Mouse (Mus musculus) G1E-ER4 (cell line): ENCODE data around the gene Clint1. TPM values are rescaled to one million over a fixed set of nuclear protein-coding genes. Genes with fewer than 3 reads are reported as not detected.

ENCODE experiments used
- GATA1 ChIP-seq: IDR thresholded peaks from one replicate; pipeline ENCODE4 v1.8.0; 2012; ENCODE audit warnings: low read length, inconsistent platforms
- polyA plus RNA-seq: library from polyadenylated mRNA; stranded (reverse); fragments of >175 nt; gene quantifications from 2 replicates; pipeline ENCODE4 v1.2.3, GENCODE M21; 2012

Clint1 gene
- polyA plus RNA-seq, 1 experiment: 79.1 TPM

GRCm38 (mm10) chr11:45890423-45890822 lies 38.6 kb downstream of the Clint1 start:
- no peak for TF ChIP-seq GATA1

- no peak for TF ChIP-seq GATA1
Measured at GRCm38 (mm10) chr11:45892861-45893360, 41.1 kb downstream of the Clint1 start.

DNA sequence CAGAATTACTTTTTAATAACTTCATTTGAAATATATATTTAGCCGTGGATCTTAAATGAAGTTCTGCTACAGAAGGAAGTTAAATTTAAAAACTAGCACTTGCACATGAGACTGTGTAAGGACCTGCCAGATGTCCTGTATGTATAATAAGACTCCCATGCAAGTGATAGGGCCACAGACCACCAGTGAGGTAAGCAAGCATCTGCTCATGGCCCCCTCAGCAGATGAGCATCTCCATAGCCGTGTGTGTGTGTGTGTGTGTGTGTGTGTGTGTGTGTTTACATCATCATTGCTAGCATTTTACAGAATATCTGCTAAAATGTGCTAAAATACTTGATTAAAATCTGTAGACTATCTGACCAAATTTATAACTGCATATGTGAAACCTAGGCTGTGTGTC lies 45.5 kb downstream of the Clint1 start:
- no peak for TF ChIP-seq GATA1

- TF ChIP-seq GATA1: no peak
Measured at GRCm38 (mm10) chr11:45900233-45901015, 48.6 kb downstream of the Clint1 start.

GRCm38 (mm10) chr11:45906109-45906786 lies 54.4 kb downstream of the Clint1 start:
- TF ChIP-seq GATA1: no peak

- no peak for TF ChIP-seq GATA1
Measured at GRCm38 (mm10) chr11:45907301-45907700, 55.5 kb downstream of the Clint1 start.

GRCm38 (mm10) chr11:45908070-45908469 lies 56.2 kb downstream of the Clint1 start:
- no peak for TF ChIP-seq GATA1

DNA sequence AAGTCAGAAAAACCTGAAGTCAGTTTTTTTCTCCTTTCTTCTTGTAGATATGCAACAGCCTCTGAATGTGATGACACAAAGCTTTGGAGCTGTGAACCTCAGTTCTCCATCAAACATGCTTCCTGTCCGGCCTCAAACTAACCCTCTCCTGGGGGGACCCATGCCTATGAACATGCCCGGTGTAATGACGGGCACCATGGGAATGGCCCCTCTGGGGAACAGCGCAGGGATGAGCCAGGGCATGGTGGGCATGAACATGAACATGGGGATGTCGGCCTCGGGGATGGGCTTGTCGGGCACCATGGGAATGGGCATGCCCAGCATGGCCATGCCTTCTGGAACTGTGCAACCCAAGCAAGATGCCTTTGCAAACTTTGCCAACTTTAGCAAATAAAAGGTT lies 57.0 kb downstream of the Clint1 start:
- no peak for TF ChIP-seq GATA1

DNA sequence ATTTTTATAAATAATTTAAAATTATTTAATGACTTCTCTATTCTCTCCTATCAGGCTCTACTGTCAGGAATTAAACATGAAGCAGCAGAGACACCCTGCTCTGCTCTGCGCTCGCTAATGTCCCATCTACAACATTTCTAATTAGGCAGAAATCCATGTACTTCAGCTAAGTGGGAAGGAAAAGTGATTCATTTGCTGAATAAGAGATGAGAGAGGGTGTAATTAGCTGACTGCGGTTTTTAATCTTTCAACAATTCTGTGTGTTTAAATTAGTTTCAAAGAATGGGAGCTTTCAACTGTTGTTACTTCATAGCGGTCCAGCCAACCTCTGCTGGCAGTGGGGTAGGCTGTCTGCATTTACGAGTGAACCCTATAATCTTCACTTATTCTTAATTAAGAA lies 58.9 kb downstream of the Clint1 start:
- no peak for TF ChIP-seq GATA1

GRCm38 (mm10) chr11:45916196-45916595 lies 64.3 kb downstream of the Clint1 start:
- no peak for TF ChIP-seq GATA1

GRCm38 (mm10) chr11:45918018-45918417 lies 66.2 kb downstream of the Clint1 start:
- TF ChIP-seq GATA1: no peak

DNA sequence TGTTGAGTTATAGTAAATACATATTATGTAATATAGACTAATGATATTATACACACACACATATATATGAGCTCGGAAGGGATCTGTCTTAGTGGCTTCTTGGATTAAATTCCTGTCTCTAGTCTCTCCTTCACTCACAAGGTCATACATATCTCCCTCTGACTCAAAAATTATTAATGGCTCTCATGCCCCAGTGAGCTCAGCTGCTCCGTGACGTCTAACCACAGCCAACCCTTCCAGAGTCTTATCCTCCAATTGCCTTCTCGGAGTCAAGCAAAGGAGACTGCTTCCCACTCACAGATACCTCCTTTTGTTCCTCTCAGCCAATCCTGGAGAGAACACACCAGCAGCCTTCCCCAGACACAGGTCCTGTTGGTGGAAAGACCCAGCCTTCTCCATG lies 67.0 kb downstream of the Clint1 start:
- no peak for TF ChIP-seq GATA1

- no peak for TF ChIP-seq GATA1
Measured at GRCm38 (mm10) chr11:45921026-45921425, 69.2 kb downstream of the Clint1 start.

- TF ChIP-seq GATA1: no peak
Measured at GRCm38 (mm10) chr11:45921480-45921898, 69.6 kb downstream of the Clint1 start.

DNA sequence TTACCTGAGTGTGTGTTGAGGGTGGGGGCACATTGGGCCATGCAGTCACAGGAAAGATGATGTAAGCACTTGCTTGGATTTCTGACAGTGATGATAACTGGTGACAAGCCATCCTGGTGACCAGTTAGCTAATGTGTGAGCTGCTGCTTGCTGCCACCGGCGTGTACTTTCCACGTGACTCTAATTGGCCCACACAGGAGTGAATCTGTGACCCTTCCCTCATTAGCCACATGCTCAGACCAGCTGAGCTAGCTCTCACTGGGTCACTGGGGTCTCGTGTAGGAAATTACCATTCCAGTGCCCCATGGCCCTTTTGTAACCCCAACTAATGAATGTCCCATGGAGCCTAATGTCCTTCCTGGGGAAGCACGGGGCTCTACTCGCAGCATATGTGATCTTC lies 73.6 kb downstream of the Clint1 start:
- no peak for TF ChIP-seq GATA1

- no peak for TF ChIP-seq GATA1
Measured at GRCm38 (mm10) chr11:45926640-45927082, 74.8 kb downstream of the Clint1 start.

- no peak for TF ChIP-seq GATA1
Measured at GRCm38 (mm10) chr11:45927456-45927855, 75.6 kb downstream of the Clint1 start.
